Mouse (Mus musculus) bone marrow, adult 2 months (tissue): ENCODE results near the gene Nr2f1.

Experiments
- CTCF ChIP-seq: fragments of 200-500 bp; IDR thresholded peaks from 2 replicates; pipeline ENCODE4 v1.5.1; 2011; ENCODE audit warnings: low read length, control low read depth; ENCODE audit not compliant: control insufficient read depth, insufficient read depth
- POLR2A ChIP-seq: fragments of 200-500 bp; IDR thresholded peaks from 2 replicates; pipeline ENCODE4 v1.6.1; 2011; ENCODE audit warnings: low read depth, mild to moderate bottlenecking, control low read depth, low read length, borderline replicate concordance; ENCODE audit not compliant: control insufficient read depth

DNA sequence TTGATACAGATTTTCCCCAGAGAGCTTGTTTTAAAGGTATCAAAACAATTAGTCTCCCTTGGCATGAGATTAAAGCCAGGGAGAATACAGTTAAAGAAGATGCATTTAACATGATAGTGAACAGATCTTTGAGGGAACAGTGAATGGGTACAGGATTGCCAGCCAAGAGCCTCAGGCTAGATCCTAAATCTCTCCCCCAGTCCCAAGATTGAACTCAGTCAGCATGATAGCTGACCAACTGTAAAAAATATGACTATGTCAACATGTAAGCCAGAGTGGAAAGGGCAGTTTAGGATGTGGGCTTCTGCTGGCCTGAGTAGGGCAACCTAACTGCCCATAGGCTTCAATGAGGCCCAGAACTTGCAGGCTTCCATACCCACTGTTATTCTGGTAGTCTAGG lies 5.9 kb upstream of the Nr2f1 start:
- TF ChIP-seq POLR2A (no peak), CTCF (no peak)
